Mouse (Mus musculus): ENCODE data around the gene Rab36. TPM values are rescaled to one million over a fixed set of nuclear protein-coding genes. Genes with fewer than 3 reads are reported as not detected.
"Not testable (repeated sequence)": the region's sequence is repeated elsewhere in the genome, so short reads cannot be mapped to it uniquely, and the experiment has no call there.

The Rab36 gene
- total RNA-seq, 2 experiments from 2014 or later, result 0.66 to 0.76 TPM

DNA sequence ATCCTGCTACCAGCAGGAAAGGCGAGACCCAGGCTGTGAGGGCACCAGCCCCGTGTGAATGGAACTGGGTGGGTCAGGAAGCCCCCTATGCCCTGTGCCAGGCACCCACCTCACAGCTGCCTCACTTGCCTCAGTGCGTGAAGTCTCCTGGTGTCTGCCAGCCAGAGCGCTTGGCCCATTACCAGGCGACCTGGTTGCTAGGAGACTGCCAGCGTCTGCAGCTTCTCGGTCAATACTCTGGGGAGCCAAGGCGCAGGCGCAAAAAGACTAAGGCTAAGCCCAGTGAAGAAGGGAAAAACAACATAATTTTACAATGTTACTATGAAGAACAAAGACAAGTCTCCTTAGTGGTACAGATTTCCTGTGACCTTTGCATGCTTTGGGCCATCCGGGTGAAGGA lies 4.5 kb upstream of the Rab36 start, which contains the start of gene Rsph14:
Gene Rsph14, minus strand, starts transcription at position 192 of the 400 bp plus-strand sequence.
- peak; percentile 79 for DNase-seq
- intact Hi-C loops (cut with DNase I; ENCODE audit: low total_unique reads), result no loop called here

DNA sequence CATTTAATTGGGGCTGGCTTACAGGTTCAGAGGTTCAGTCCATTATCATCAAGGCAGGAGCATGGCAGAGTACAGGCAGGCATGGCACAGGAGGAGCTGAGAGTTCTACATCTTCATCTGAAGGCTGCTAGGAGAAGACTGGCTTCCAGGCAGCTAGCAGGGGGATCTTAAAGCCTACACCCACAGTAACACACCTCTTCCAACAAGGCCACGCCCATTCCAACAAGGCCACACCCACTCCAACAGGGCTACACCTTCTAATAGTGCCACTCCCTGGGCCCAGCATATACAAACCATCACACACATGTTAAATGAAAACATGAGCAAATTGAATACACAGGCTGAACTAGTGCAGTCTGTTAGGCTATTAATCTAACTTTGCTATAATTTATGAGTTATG lies 5.2 kb downstream of the Rab36 start:
- DNase-seq; intact Hi-C loops (cut with DNase I; ENCODE audit: low total_unique reads): not testable (repeated sequence)

DNA sequence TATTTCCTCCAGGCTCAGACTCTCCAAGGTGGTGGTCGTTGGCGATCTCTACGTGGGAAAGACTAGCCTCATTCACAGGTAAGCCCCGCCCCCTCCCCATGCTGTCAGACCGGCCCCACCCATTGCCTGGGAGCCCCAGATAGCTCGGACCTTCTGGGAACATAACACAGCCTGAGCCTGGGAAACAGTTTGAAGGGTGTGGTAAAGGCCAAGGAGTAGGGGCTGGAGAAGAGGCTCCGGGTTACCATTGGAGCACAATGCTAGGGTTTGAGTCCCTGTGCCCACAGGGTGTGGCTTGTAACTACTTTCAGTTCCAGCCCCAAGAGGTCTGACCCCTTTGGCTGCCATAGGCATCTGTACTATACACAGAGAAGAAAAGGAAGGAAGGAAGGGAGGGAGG lies 7.6 kb downstream of the Rab36 start:
- intact Hi-C loops (cut with DNase I; ENCODE audit: low total_unique reads), result no loop called here
- DNase-seq, result no peak

DNA sequence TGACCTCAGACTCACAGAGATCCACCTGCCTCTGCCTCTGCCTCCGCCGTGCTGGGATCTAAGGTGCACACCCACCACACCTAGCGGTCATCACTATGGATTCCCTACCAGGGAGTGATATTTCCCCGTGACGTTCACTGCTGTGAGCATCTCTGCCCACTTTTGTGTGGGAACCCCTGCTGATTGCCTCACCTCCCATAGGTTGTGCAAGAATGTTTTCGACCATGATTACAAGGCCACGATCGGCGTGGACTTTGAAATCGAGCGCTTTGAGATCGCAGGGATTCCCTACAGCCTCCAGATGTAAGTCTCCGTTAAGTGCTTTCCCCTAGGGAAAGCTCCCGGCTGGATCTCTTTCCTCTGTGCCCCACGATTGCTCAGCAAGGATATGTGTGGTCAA lies 9.0 kb downstream of the Rab36 start:
- no peak for DNase-seq
- intact Hi-C loops (cut with DNase I; ENCODE audit: low total_unique reads), result no loop called here

DNA sequence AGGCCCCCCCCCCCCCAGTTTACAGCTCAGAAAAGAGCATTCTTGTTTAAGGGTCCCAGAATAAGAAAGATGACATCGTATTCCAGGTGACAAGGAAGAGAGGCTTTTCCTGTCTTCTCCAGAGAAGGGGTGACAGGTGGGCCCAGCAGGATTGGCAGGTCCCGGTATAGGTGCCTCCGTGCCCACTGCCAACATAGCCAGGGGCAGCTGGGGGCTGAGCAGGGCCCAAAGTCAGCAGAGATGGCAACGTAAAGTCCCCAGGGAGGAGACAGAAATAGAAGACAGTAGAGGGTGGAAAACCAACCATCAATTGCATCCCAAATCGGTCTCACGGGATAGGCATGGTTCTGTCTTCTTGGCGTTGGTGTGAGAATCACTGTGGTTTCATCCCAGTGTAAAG lies 11.9 kb downstream of the Rab36 start:
- no peak for DNase-seq
- intact Hi-C loops (cut with DNase I; ENCODE audit: low total_unique reads), result no loop called here

DNA sequence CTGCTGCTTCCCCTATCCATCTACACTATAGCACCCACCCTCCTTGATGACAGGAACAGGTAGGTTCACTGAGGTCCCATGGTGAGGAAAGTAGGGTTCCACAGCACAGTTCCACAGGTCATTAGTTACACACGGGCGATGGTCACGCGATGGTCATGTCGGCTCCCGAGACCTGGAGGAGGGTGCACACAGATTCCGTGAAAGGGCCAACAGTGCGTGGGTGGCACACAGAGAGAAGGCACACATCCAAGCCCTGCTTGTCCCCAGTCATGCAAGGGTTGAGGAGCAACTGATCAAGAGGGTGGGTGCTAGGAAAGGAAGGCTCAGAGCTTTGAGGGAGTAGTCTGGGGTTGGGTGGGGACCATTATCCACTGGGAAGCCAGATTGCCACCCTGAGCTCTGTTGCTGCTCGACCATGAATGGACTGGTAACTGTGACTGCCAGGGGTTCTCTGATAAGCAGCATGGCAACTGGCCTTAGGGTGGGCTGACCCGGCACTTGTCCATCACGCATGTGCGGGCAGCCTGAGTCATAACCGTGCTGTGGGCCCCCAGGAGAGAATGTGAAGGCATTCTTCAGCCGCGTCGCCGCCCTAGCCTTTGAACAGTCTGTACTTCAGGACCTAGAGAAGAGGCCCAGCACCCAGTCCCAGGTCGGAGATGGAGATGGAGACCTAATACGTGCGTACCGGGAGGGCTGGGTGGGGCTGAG lies 14.7 kb downstream of the Rab36 start:
- intact Hi-C loops (cut with DNase I; ENCODE audit: low total_unique reads), result loop anchor here (2.0 kb wide), 1 partner anchor 73 kb away; no protein-coding TSS in a partner anchor
- DNase-seq, result no peak

DNA sequence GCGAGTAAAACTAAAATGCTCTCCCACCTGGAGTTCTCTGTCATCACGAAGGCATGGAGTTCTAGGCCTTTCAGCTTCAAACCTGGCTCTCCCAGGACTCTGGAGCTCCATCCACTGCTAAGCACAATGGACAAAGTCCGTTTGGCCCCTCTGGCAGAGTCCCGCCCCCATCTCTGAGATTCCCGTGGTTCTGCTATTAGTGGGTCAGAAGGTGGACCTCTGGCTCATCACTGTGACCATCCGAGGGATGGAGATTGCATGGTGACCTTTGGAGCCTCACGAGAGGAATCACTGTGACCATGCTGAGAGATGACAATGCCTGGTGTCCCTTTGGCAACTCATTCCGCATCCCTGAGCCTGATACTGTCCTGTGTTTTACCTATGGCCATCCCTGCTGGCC lies 16.0 kb downstream of the Rab36 start:
- DNase-seq, result no peak
- intact Hi-C loops (cut with DNase I; ENCODE audit: low total_unique reads), result no loop called here

DNA sequence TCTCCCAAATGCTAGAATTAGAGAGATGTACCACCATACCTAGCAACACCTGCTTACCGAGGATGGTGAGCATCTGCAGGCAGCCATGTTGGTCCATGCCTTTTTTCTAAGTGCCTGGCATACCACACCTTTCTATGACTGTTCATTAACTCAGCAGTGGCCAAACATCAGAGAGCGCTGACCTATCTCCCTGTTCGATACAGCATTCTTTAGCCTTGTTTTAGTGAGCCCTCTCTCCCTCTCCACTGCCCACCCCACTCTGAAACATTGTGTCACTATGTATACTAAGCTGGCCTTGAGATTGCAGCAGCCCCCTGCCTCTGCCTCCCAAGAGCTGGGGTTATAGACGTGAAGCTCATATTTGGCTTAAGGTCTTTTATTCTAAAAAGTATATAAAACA lies 16.8 kb downstream of the Rab36 start:
- DNase-seq, result no peak
- intact Hi-C loops (cut with DNase I; ENCODE audit: low total_unique reads), result no loop called here

DNA sequence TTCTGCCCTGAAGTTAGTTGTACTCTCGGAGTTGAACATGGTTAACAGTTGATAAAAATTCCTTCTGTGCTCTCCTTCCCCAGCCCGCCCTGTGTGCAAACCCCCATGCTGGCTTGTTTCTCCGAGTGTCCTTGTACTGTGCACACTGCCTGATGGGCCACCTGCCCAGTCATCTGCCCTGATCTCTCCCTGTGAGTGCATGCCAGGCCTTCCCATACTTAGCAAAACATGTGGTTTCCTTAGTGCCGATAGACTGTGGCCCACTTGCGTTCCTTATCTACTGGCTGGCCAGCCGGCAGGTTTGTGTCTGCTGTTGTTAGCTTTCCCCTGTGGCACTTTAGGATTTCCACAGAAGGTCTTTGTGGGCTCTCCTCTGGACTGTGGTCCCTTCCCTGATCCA lies 17.3 kb downstream of the Rab36 start:
- intact Hi-C loops (cut with DNase I; ENCODE audit: low total_unique reads), result no loop called here
- DNase-seq, result no peak

DNA sequence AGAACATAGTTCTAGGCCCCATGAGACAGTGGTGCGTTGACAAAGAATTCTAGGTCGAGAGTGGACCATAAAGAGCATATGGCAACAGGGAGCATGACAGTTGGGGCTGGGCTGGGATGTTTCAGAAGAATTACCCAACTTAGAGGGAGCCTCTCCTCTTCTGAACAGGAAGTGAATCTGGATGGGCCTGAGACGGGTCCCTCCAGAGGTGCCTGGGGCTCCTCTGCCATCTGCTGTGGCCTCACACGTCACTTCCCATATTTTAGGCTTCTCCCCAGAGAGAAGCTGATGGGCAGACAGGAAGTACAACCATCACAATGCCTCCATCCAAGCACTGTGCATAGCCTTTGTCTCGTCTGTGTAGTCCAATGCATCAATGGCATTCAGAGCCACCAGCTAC lies 18.8 kb downstream of the Rab36 start:
- intact Hi-C loops (cut with DNase I; ENCODE audit: low total_unique reads), result no loop called here
- no peak for DNase-seq

DNA sequence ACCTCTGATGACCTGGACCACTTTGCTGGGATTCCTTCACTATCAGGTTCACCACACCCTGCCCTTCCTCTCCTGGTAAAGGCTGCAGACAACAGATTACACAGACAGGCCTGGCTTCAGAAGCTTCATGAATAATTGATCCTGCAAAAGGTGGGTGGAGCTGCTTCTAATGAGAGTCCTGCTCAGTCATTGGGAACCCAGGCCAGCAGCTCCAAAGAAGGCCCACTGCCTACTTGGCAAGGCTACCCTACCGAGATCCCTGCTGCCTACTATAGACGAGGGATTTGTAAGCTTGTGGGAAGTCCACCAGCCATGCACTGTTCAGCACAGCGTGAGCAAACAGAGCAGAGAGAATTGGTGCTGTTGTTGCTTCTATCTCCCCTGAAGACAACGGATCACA lies 19.4 kb downstream of the Rab36 start:
- DNase-seq, result no peak
- intact Hi-C loops (cut with DNase I; ENCODE audit: low total_unique reads), result no loop called here

DNA sequence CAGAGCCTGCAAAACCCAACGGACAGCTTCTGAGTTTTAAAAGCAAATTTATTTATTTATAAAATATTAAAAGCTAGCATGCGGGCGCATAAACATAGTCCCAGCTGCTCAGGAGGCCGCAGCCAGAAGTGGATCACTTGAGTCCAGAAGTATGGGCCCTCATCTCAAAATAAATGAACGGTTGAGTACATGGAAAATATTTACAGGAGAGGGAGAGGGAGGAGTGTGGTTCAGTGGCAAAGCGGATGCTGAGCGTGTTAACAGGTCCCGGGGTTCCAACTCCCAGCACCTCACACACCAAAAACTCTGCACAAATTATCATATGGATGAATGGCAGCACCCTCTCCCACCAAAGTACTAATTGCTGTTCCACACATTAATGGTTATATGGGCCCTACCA lies 21.5 kb downstream of the Rab36 start:
- DNase-seq, result no peak
- intact Hi-C loops (cut with DNase I; ENCODE audit: low total_unique reads), result no loop called here

DNA sequence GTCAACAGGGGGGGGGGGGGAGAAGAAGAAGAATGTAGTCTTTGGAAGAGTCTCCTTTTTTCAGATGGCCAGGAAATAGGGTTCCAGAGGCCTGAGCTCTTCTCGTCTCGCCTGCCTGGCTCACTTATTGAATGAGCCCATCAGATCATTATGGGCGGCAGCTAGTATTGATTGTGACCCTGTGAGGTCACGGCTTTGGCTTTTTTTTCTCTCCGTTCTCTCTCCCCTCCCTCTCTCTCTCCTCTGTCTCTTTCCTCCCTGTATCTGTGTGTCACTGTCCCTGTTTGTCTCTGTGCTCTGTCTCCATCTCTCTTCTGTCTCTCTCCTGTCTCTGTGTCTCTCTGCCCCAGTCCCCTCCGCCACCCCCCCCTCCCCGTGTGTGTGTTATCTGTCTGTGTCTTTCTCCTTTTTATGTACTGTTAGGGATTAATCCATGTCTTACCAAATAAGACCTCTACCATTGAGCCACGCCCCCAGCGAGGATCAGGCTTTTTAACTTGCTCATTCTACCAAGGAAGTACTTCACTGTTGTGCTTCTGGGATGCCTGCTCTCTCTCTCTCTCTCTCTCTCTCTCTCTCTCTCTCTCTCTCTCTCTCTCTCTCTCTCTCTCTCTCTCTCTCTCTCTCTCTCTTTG lies 22.0 kb downstream of the Rab36 start:
- no peak for DNase-seq
- intact Hi-C loops (cut with DNase I; ENCODE audit: low total_unique reads), result no loop called here

DNA sequence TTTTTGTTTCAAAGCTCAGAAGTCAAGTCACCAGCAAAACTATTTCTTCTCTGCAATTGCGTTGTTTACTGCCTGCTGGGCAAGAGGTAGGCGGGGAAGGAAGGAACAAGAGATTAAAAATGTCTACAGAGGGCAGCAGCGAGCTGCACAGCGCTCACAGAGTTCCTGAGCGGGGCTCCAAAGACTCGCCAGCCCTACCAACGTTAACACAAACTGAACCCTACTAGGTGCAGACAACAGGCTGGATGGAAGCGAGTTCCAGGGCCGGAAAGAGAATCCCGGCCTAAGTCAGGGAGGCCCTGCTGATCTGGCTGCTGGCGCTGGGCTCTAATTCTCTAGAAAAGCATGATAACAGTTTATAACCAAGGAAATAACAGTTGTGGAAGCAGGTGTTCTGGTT lies 22.5 kb downstream of the Rab36 start:
- intact Hi-C loops (cut with DNase I; ENCODE audit: low total_unique reads), result no loop called here
- peak; percentile 60 for DNase-seq

DNA sequence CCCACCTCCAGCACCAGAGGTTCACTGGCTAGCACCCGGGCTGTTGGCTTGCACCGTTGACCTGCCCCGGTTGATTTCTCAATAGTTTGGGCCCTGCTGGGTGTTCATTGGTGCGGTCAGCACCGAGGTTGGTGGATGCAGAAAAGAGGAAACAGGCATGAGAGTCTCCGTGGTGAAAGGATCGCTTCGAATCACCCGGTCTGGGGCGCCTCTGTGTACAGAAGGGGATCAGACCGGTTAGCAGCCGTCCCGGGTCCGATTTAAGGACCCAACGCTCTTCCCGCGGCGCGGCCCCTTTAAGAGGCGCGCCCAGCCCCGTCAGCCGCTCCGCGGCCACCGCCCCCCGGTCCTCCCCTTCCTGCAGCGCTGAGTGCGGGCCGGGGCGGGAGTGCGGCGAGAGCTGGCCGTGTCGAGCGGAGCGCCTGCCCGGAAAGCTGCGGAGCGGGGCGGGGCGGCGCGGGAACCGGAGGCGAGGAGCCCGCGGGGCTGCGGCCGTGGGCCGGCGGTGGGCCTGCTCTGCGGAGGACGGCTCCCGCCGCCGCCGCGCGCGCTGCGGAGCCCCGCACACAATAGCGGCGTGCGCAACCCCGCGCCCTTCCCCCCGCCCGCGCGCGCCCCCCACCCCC lies 23.5 kb downstream of the Rab36 start, which contains the start of gene Bcr:
Gene Bcr, plus strand, starts transcription at position 376 of the 626 bp plus-strand sequence.
- intact Hi-C loops (cut with DNase I; ENCODE audit: low total_unique reads), result loop anchor here (2.0 to 5.0 kb wide), 2 partner anchors 47 to 90 kb away; no protein-coding TSS in a partner anchor
- peak; percentile 81 for DNase-seq

DNA sequence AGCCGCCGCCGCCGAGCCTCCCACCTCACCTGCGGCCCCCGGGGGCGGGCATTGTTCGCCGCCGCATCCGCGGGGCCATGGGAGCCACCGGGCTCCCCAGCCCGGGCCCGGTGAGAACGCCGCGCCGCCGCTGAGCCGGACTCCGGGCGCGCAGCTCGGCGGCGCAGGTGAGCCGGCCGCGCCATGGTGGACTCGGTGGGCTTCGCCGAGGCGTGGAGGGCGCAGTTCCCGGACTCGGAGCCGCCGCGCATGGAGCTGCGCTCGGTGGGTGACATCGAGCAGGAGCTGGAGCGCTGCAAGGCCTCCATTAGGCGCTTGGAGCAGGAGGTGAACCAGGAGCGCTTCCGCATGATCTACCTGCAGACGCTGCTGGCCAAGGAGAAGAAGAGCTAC lies 24.0 kb downstream of the Rab36 start:
- no peak for DNase-seq
- intact Hi-C loops (cut with DNase I; ENCODE audit: low total_unique reads), result loop anchor here (2.0 to 5.0 kb wide), 2 partner anchors 46 to 90 kb away; no protein-coding TSS in a partner anchor

DNA sequence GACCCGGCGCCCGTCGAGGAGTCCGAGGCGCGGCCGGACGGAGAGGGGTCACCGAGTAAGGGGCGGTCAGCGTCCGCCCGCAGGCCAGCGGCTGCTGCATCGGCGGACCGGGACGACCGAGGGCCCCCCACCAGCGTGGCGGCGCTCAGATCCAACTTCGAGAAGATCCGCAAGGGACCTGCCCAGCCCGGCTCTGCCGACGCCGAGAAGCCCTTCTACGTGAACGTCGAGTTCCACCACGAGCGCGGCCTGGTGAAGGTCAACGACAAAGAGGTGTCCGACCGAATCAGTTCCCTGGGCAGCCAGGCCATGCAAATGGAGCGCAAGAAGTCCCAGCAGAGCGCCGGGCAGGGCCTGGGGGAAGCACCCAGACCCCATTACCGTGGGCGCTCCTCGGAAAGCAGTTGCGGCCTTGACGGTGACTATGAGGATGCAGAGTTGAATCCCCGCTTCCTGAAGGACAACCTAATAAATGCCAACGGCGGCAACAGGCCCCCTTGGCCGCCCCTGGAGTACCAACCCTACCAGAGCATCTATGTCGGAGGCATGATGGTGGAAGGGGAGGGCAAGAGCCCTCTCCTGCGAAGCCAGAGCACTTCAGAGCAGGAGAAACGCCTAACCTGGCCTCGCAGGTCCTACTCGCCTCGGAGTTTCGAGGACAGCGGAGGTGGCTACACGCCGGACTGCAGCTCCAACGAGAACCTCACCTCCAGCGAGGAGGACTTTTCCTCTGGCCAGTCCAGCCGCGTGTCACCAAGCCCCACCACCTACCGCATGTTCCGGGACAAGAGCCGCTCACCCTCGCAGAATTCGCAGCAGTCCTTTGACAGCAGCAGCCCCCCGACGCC lies 24.7 kb downstream of the Rab36 start:
- intact Hi-C loops (cut with DNase I; ENCODE audit: low total_unique reads), result loop anchor here (2.0 to 5.0 kb wide), 2 partner anchors 46 to 89 kb away; no protein-coding TSS in a partner anchor
- no peak for DNase-seq

DNA sequence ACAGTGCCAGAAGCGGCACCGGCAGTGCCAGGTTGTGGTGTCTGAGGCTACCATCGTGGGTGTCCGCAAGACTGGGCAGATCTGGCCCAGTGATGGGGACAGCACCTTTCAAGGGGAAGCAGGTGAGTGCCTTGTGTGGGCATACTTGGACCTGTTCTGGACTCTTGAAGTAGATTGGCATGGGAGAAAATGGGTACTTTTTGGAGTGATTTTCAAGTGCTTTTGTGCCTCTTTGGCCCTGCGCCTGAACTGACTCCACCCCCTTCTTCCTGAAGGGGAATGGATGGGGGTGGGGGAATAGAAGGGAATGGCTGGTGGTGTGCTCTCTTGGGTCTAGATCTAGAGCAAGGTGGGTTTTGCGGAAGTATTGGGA lies 25.3 kb downstream of the Rab36 start:
- intact Hi-C loops (cut with DNase I; ENCODE audit: low total_unique reads), result loop anchor here (5.0 kb wide), 1 partner anchor 45 kb away; no protein-coding TSS in a partner anchor
- DNase-seq, result no peak

DNA sequence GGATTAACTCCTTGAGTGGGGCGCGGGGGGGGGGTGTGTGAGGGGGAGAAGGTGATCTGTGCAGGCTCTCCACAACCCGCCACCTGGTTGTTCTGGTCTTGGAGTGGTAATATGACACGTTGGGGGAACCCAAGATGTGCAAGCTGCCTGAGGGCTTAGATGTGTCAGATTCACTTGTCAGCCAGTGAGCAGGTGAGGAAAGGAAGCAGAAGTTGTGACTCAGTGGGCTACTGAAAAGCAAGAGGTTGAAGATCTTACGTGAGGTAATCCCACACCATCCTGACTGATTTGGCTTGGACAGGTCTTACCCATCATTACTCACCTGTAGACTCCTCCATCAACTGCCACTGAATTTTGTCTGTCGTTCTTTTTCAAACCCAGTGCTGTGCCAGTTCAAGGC lies 25.8 kb downstream of the Rab36 start:
- DNase-seq, result no peak
- intact Hi-C loops (cut with DNase I; ENCODE audit: low total_unique reads), result loop anchor here (5.0 kb wide), 1 partner anchor 45 kb away; no protein-coding TSS in a partner anchor

All from gastrocnemius, postnatal 14 days (tissue).